Mouse (Mus musculus): ENCODE measurements at regions not wholly inside any gene's neighbourhood (a gene's known extent, or its start where the extent isn't known, plus 50 kb on each side); places are given as distances from the start of the nearest gene placed in this dataset.

GRCm38 (mm10) chr10:62055408-62055807 lies 76.5 kb upstream of the Col13a1 start:
- Histone ChIP-seq H3K4me3 (replicated peaks; ENCODE audit: low read length) (no peak overlapping the region), H3K4me2 (replicated peaks; ENCODE audit: low read depth, low read length, severe bottlenecking) (no peak overlapping the region), H3K9me3 (ENCODE audit: control insufficient read depth, low read length) (no peaks in the 10 kb centered on the region), H3K27me3 (ENCODE audit: control insufficient read depth, insufficient read depth, low read length) (no peaks in the 10 kb centered on the region), H3K27ac (replicated peaks; ENCODE audit: low read depth, low read length) (no peak overlapping the region), H3K4me1 (ENCODE audit: control insufficient read depth, insufficient read depth, low read length) (peaks cover 11% of the 10 kb centered on the region), H3K36me3 (ENCODE audit: control insufficient read depth, insufficient read depth, low read length) (no peaks in the 10 kb centered on the region), H3K9ac (ENCODE audit: low read depth, low read length, severe bottlenecking) (no peak overlapping the region)
- ATAC-seq (ENCODE audit: low FRiP score, low read depth) (no peak), DNase-seq (ENCODE audit: low spot score) (peak; percentile 51)
- TF ChIP-seq POLR2A (IDR thresholded peaks at IDR 0.05; ENCODE audit: borderline replicate concordance, extremely low read depth, insufficient read depth, insufficient read length), result no peak
- 65% methylated on average over 2 of the region's 2 CpGs for WGBS

- DNase-seq (ENCODE audit: low spot score) (peak; percentile 47), ATAC-seq (ENCODE audit: low FRiP score, low read depth) (peak; percentile 50; the same call in 1 of the 2 replicates)
Measured at GRCm38 (mm10) chr10:62049782-62050192, 70.9 kb upstream of the Col13a1 start.

GRCm38 (mm10) chr10:62044408-62044807 lies 65.5 kb upstream of the Col13a1 start:
- H3K9ac ChIP-seq (ENCODE audit: low read depth, low read length, severe bottlenecking), result no peak overlapping the region
- no peaks in the 10 kb centered on the region for H3K4me1 ChIP-seq (ENCODE audit: control insufficient read depth, insufficient read depth, low read length)
- 37% methylated on average over 3 of the region's 3 CpGs for WGBS
- H3K27ac ChIP-seq (replicated peaks; ENCODE audit: low read depth, low read length), result no peak overlapping the region
- peaks cover 8% of the 10 kb centered on the region; the same call in 1 of the 2 replicates for H3K9me3 ChIP-seq (ENCODE audit: control insufficient read depth, low read length)
- no peak overlapping the region for H3K4me3 ChIP-seq (replicated peaks; ENCODE audit: low read length)
- ATAC-seq (ENCODE audit: low FRiP score, low read depth) (peak; percentile 64; the same call in 1 of the 2 replicates), DNase-seq (ENCODE audit: low spot score) (peak; percentile 39)
- no peak overlapping the region for H3K4me2 ChIP-seq (replicated peaks; ENCODE audit: low read depth, low read length, severe bottlenecking)
- H3K27me3 ChIP-seq (ENCODE audit: control insufficient read depth, insufficient read depth, low read length), result no peaks in the 10 kb centered on the region
- no peak for TF ChIP-seq POLR2A (IDR thresholded peaks at IDR 0.05; ENCODE audit: borderline replicate concordance, extremely low read depth, insufficient read depth, insufficient read length)
- no peaks in the 10 kb centered on the region for H3K36me3 ChIP-seq (ENCODE audit: control insufficient read depth, insufficient read depth, low read length)

More at GRCm38 (mm10) chr10:62049782-62050192, 70.9 kb upstream of the Col13a1 start:
- no peaks in the 10 kb centered on the region for H3K9me3 ChIP-seq (ENCODE audit: control insufficient read depth, low read length)
- no peak overlapping the region for H3K9ac ChIP-seq (ENCODE audit: low read depth, low read length, severe bottlenecking)
- no peaks in the 10 kb centered on the region for H3K36me3 ChIP-seq (ENCODE audit: control insufficient read depth, insufficient read depth, low read length)
- no peaks in the 10 kb centered on the region for H3K4me1 ChIP-seq (ENCODE audit: control insufficient read depth, insufficient read depth, low read length)
- 16% methylated on average over 3 of the region's 3 CpGs for WGBS
- no peak overlapping the region for H3K4me2 ChIP-seq (replicated peaks; ENCODE audit: low read depth, low read length, severe bottlenecking)
- H3K4me3 ChIP-seq (replicated peaks; ENCODE audit: low read length), result no peak overlapping the region
- 0 out of 2 replicates have a peak overlapping the region, but pooled peaks have one; percentile 7 for H3K27ac ChIP-seq (replicated peaks; ENCODE audit: low read depth, low read length)
- TF ChIP-seq POLR2A (IDR thresholded peaks at IDR 0.05; ENCODE audit: borderline replicate concordance, extremely low read depth, insufficient read depth, insufficient read length), result no peak
- no peaks in the 10 kb centered on the region for H3K27me3 ChIP-seq (ENCODE audit: control insufficient read depth, insufficient read depth, low read length)

- 89% methylated on average over 8 of the region's 8 CpGs for WGBS
- H3K27me3 ChIP-seq (ENCODE audit: control insufficient read depth, insufficient read depth, low read length), result no peaks in the 10 kb centered on the region
- H3K4me3 ChIP-seq (replicated peaks; ENCODE audit: low read length), result no peak overlapping the region
- H3K27ac ChIP-seq (replicated peaks; ENCODE audit: low read depth, low read length), result no peak overlapping the region
- H3K9me3 ChIP-seq (ENCODE audit: control insufficient read depth, low read length), result peaks cover 8% of the 10 kb centered on the region; the same call in 1 of the 2 replicates
- no peak overlapping the region for H3K9ac ChIP-seq (ENCODE audit: low read depth, low read length, severe bottlenecking)
- H3K4me2 ChIP-seq (replicated peaks; ENCODE audit: low read depth, low read length, severe bottlenecking), result no peak overlapping the region
- ATAC-seq (ENCODE audit: low FRiP score, low read depth) (no peak), DNase-seq (ENCODE audit: low spot score) (no peak)
- H3K36me3 ChIP-seq (ENCODE audit: control insufficient read depth, insufficient read depth, low read length), result no peaks in the 10 kb centered on the region
- H3K4me1 ChIP-seq (ENCODE audit: control insufficient read depth, insufficient read depth, low read length), result no peaks in the 10 kb centered on the region
- TF ChIP-seq POLR2A (IDR thresholded peaks at IDR 0.05; ENCODE audit: borderline replicate concordance, extremely low read depth, insufficient read depth, insufficient read length), result no peak
Measured at GRCm38 (mm10) chr10:62039915-62040314, 61.0 kb upstream of the Col13a1 start.

GRCm38 (mm10) chr10:62038656-62039055 lies 59.7 kb upstream of the Col13a1 start:
- H3K27ac ChIP-seq (replicated peaks; ENCODE audit: low read depth, low read length), result no peak overlapping the region
- H3K27me3 ChIP-seq (ENCODE audit: control insufficient read depth, insufficient read depth, low read length), result no peaks in the 10 kb centered on the region
- DNase-seq (ENCODE audit: low spot score) (no peak), ATAC-seq (ENCODE audit: low FRiP score, low read depth) (no peak)
- H3K4me1 ChIP-seq (ENCODE audit: control insufficient read depth, insufficient read depth, low read length), result no peaks in the 10 kb centered on the region
- no peak overlapping the region for H3K9ac ChIP-seq (ENCODE audit: low read depth, low read length, severe bottlenecking)
- peaks cover 8% of the 10 kb centered on the region; the same call in 1 of the 2 replicates for H3K9me3 ChIP-seq (ENCODE audit: control insufficient read depth, low read length)
- no peaks in the 10 kb centered on the region for H3K36me3 ChIP-seq (ENCODE audit: control insufficient read depth, insufficient read depth, low read length)
- no peak for TF ChIP-seq POLR2A (IDR thresholded peaks at IDR 0.05; ENCODE audit: borderline replicate concordance, extremely low read depth, insufficient read depth, insufficient read length)
- WGBS, result 100% methylated on average over 1 of the region's 1 CpGs
- no peak overlapping the region for H3K4me3 ChIP-seq (replicated peaks; ENCODE audit: low read length)
- H3K4me2 ChIP-seq (replicated peaks; ENCODE audit: low read depth, low read length, severe bottlenecking), result no peak overlapping the region

Measured in limb, embryonic 14.5 days (tissue).